Mouse (Mus musculus) embryonic facial prominence, embryonic 15.5 days (tissue): ENCODE measurements around the gene Gse1. TPM values are rescaled to one million over a fixed set of nuclear protein-coding genes. Genes with fewer than 3 reads are reported as not detected.

Source experiments
- ATAC-seq: fragments of 200-750 bp; cut with Nextera tagmentation; 2 replicates; pipeline ENCODE4 v1.8.0; 2017; ENCODE audit warnings: low read depth, moderate TSS enrichment; ENCODE audit not compliant: insufficient number of reproducible peaks, low FRiP score, low TSS enrichment
- H3K27ac ChIP-seq: fragments of 300-500 bp; sonication (generic); replicated peaks from 2 replicates; pipeline ENCODE4 v1.5.1; 2015; ENCODE audit warnings: mild to moderate bottlenecking, inconsistent platforms
- H3K27me3 ChIP-seq: fragments of 300-500 bp; sonication (generic); 2 replicates; pipeline ENCODE4 v1.6.1; 2015; ENCODE audit warnings: inconsistent platforms
- H3K36me3 ChIP-seq: fragments of 300-500 bp; sonication (generic); 2 replicates; pipeline ENCODE4 v1.6.1; 2015; ENCODE audit warnings: mild to moderate bottlenecking, inconsistent platforms
- H3K4me1 ChIP-seq: fragments of 300-500 bp; sonication (generic); 2 replicates; pipeline ENCODE4 v1.6.1; 2015; ENCODE audit warnings: inconsistent platforms
- H3K4me2 ChIP-seq: fragments of 300-500 bp; sonication (generic); replicated peaks from 2 replicates; pipeline ENCODE4 v1.6.1; 2015; ENCODE audit warnings: mild to moderate bottlenecking, inconsistent platforms
- H3K4me3 ChIP-seq: fragments of 300-500 bp; sonication (generic); replicated peaks from 2 replicates; pipeline ENCODE4 v1.5.1; 2015; ENCODE audit warnings: mild to moderate bottlenecking, inconsistent platforms
- H3K9ac ChIP-seq: fragments of 300-500 bp; sonication (generic); 2 replicates; pipeline ENCODE4 v1.6.1; 2015; ENCODE audit warnings: inconsistent platforms
- H3K9me3 ChIP-seq: fragments of 300-500 bp; sonication (generic); replicated peaks from 2 replicates; pipeline ENCODE4 v1.6.1; 2016; ENCODE audit warnings: inconsistent platforms
- WGBS: fragments of 180-500 bp; shearing (Covaris S2); methylation state at CpG from one replicate; pipeline ENCODE4 v1.1.7; 2015; 5-methylcytosine and 5-hydroxymethylcytosine counted together
- polyA plus RNA-seq: library from polyadenylated mRNA; unstranded; fragments of >200 nt; fragmentation: Nextera tagmentation; extraction: Ambion mirVana; gene quantifications from 2 replicates; pipeline ENCODE4 v1.2.1, GENCODE M21; 2015

Gene Gse1
- polyA plus RNA-seq, 1 experiment from 2014 or later: 11.1 TPM

DNA sequence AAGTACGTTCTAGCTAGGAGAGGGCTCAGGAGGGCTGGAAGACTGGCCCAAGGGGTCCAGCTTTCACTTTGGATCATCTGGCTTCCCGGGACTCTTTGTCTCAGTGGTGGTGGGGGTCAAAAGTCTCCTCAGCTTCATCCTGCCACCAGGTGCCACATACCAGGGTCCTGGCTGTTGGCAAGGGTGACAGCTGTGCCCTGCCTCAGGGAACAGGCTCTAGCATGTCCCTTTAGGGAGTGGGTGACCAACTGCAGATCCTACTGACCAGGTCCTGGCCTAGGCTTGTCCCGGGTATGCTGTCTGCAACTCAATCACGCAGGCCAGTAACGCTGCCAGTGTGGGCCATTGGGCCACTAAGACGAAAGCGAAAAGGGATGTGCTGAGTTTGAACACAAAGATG lies 15.7 kb upstream of the Gse1 start:
- Histone ChIP-seq H3K4me2 (no peak overlapping the region), H3K9ac (no peak overlapping the region), H3K27me3 (no peaks in the 10 kb centered on the region), H3K4me1 (peaks cover 56% of the 10 kb centered on the region), H3K9me3 (no peaks in the 10 kb centered on the region), H3K27ac (no peak overlapping the region), H3K36me3 (no peaks in the 10 kb centered on the region), H3K4me3 (no peak overlapping the region)
- no peak for ATAC-seq
- 84% methylated on average over 7 of the region's 7 CpGs for WGBS

- Histone ChIP-seq H3K27me3 (no peaks in the 10 kb centered on the region), H3K36me3 (no peaks in the 10 kb centered on the region), H3K4me1 (peaks cover 56% of the 10 kb centered on the region), H3K4me3 (no peak overlapping the region), H3K9me3 (no peaks in the 10 kb centered on the region), H3K9ac (no peak overlapping the region), H3K4me2 (no peak overlapping the region), H3K27ac (no peak overlapping the region)
- no peak for ATAC-seq
- WGBS: 92% methylated on average over 3 of the region's 3 CpGs
Measured at GRCm38 (mm10) chr8:120213229-120213628, 15.0 kb upstream of the Gse1 start.

DNA sequence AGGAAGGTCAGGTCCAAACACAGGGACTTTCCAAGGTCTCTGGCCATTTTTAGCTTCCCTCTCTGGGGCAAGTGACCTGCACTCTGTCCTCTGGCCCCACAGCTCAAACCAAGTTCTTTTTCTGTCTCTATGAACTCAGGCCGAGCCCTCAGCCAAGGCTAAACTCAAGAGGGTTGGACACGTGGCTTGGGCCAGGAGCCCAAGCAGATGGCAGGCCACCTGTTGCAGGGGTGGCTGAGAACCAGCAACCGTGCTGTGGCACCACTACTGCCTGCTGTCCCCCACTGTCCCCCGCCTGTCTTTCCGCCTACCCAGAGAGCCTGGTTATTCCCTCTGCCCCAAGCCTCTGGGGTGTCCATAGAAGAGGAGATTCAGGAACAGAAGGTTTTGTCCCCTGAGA lies 14.3 kb upstream of the Gse1 start:
- Histone ChIP-seq H3K27ac (no peak overlapping the region), H3K27me3 (no peaks in the 10 kb centered on the region), H3K4me3 (no peak overlapping the region), H3K9ac (no peak overlapping the region), H3K4me2 (no peak overlapping the region), H3K4me1 (peaks cover 55% of the 10 kb centered on the region), H3K9me3 (no peaks in the 10 kb centered on the region), H3K36me3 (no peaks in the 10 kb centered on the region)
- no peak for ATAC-seq
- WGBS: 70% methylated on average over 5 of the region's 5 CpGs

DNA sequence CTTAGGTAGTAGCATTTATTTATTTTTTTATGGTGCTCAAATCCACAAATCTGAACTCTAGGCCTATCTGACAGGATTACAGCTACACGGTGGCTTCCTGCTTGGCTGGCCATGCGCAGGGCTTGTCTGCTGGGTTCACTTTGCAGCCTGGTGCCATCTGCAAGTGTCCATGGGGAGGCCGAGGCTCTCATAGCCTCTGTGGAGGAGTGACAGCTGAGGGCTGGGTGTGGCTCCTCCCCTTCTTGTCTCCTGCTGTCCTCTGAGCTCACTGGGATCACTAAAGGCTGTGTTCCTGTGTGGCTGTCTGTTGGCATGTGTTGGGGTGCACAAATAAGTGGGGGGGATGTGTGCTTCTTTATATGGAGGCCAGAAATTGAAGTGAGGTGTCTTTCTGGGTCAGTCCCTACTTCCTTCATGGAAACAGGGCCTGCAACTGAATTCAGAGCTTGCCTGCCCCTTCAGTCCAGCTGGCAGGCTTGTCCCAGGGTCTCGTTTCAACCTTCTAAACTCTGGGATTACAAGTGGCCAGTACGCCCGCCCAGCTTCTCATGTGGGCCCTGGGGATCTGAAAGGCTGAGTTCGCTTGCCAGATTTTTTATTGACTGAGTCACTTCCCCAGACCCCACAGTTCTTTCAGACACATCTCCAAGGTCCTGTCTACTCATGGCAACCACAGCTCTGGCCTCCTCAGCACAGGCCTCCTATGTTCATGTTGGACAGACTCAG lies 12.7 kb upstream of the Gse1 start:
- WGBS: 43% methylated on average over 7 of the region's 7 CpGs
- no peak overlapping the region for H3K4me2 ChIP-seq
- peaks cover 46% of the 10 kb centered on the region for H3K4me1 ChIP-seq
- no peak overlapping the region for H3K4me3 ChIP-seq
- peak overlapping the region; percentile 70 for H3K27ac ChIP-seq
- ATAC-seq: no peak
- no peaks in the 10 kb centered on the region for H3K27me3 ChIP-seq
- no peaks in the 10 kb centered on the region for H3K36me3 ChIP-seq
- H3K9me3 ChIP-seq: no peaks in the 10 kb centered on the region
- no peak overlapping the region for H3K9ac ChIP-seq

- Histone ChIP-seq H3K4me1 (peaks cover 37% of the 10 kb centered on the region), H3K4me2 (0 out of 2 replicates have a peak overlapping the region, but pooled peaks have one; percentile 17), H3K9me3 (no peaks in the 10 kb centered on the region), H3K36me3 (no peaks in the 10 kb centered on the region), H3K27ac (peak overlapping the region; percentile 88), H3K4me3 (no peak overlapping the region), H3K9ac (no peak overlapping the region), H3K27me3 (no peaks in the 10 kb centered on the region)
- WGBS: 15% methylated on average over 13 of the region's 13 CpGs
- ATAC-seq: peak; percentile 89
Measured at GRCm38 (mm10) chr8:120216855-120217830, 11.1 kb upstream of the Gse1 start.

GRCm38 (mm10) chr8:120222548-120222947 lies 5.7 kb upstream of the Gse1 start:
- peaks cover 55% of the 10 kb centered on the region for H3K4me1 ChIP-seq
- WGBS: 54% methylated on average over 11 of the region's 11 CpGs
- H3K27ac ChIP-seq: no peak overlapping the region
- no peak for ATAC-seq
- no peak overlapping the region for H3K4me2 ChIP-seq
- no peaks in the 10 kb centered on the region for H3K9me3 ChIP-seq
- H3K4me3 ChIP-seq: no peak overlapping the region
- no peaks in the 10 kb centered on the region for H3K36me3 ChIP-seq
- H3K9ac ChIP-seq: no peak overlapping the region
- H3K27me3 ChIP-seq: no peaks in the 10 kb centered on the region

DNA sequence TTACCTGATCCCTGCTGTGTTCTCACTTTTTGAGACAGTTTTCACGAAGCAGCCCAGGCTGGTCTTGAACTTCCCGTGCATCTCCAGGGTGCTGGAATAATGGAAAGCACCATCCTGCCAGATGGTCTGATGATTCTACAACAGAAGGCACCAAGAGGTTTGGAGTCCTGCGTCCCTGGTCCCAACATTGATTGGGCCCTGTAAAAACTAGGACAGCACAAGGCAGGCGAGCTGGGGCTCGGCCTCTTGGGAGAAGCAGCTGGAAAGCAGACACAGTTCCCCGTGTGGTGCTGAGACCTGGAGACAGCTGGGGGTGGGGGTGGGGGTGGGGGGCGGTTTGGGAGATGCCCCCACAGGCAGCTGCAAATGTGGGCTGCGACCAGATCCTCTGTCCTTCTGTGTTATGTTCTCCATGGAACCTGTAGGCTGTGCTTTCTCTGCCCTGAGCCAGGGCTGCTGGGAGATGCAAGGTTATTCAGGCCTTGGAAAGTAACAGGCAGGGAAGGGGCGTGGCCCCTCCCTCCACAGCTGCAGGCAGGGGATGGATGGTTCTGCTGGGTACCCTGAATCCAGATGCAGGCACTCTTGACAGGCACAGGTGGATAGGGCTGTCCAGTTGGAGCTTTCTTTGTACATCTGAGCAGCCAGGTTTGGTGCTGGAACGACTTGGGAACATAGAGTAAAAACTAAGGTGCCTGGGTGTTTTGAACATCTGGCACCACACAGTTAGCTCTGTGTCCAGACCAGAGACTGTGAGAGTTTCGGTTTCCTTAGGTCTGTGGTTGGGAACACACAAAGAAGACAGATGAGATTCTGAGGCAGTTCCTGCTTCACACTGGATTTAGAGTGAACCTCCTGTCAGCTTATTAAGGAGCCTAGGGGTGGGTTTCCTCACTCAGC lies 3.5 kb upstream of the Gse1 start:
- ATAC-seq: no peak
- H3K9ac ChIP-seq: no peak overlapping the region
- no peak overlapping the region for H3K4me2 ChIP-seq
- H3K36me3 ChIP-seq: no peaks in the 10 kb centered on the region
- peak overlapping the region; percentile 72 for H3K27ac ChIP-seq
- no peak overlapping the region for H3K4me3 ChIP-seq
- peaks cover 63% of the 10 kb centered on the region for H3K4me1 ChIP-seq
- H3K27me3 ChIP-seq: no peaks in the 10 kb centered on the region
- 38% methylated on average over 11 of the region's 11 CpGs for WGBS
- no peaks in the 10 kb centered on the region for H3K9me3 ChIP-seq

DNA sequence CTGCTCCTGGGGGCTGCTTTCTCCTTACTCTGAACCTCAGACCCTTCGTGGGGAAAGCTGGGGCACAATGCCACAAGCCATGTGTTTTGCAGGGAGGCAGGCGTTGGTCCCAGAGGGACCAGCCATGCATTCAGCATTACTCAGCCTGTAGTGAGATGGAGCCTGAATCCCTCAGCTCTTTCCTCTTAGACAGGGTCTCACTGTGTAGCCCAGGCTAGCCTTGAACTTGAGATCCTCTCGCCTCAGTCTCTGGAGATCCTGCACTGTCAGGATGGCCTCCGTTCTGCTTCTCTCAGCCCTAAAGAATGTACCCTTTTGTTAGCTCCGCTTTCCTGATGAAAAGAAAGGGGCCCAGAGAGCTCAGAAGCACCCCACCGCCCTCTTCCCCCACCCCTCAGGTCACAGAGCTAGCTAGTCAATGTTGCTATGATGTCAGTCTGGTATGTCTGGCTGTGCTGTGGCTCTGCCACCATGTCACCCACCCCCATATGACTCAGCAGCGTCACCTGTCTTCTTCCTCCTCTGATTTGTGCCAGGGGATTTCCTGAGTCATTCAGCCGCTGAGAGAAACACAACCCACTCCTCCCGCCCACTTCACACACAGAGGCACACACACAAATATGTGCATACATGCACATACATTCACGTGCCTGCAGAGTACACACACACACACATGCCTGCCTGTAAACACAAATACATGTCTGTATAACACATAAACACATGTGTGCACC lies 2.7 kb upstream of the Gse1 start:
- Histone ChIP-seq H3K4me1 (peaks cover 71% of the 10 kb centered on the region), H3K9ac (no peak overlapping the region), H3K9me3 (no peaks in the 10 kb centered on the region), H3K27me3 (no peaks in the 10 kb centered on the region), H3K4me2 (no peak overlapping the region), H3K36me3 (no peaks in the 10 kb centered on the region), H3K4me3 (no peak overlapping the region), H3K27ac (peak overlapping the region; percentile 72)
- ATAC-seq: no peak
- WGBS: 33% methylated on average over 10 of the region's 10 CpGs

DNA sequence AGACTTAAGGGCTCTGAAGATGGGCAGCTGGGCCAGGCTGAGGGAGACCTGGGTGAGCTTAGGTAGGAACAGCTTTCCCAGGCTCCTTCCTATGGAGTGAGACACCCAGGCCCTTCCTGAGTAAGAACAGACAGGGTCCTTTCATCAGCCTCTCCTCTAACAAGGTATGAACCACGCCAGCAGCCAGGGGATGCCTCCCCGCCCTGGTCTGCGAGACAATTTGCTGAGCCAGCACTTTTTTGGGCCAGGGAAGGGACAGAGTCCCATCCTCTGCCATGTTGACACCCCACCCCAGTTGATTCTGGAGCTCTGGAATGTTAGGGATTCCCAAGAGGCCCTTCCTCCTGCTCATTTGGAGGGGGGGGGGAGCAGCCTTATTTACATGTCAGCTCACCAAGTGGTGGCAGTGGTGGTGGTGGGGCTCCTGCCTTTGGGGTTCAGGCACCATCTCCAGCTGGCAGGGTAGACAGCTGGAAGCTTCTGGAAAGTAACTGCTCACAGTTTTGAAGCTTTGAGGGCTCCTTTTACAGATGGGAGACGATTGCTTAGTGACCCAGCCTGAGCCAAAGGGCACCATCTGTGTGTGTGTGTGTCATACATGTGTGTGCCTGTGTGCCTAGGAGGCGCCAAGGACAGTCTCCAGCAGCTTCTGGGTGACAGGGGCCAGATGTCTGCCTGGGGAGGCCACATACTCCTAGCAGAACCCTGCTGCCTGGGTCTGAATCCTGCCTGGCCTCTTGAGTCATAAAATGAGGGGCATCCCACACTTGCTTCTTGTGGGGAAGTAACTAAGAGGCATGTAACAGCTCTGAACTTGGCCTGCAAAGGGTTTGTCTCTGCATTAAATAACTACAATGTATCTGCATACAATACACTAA lies 1.3 kb upstream of the Gse1 start:
- H3K27me3 ChIP-seq: no peaks in the 10 kb centered on the region
- ATAC-seq: no peak
- no peak overlapping the region for H3K9ac ChIP-seq
- H3K4me3 ChIP-seq: peak overlapping the region; percentile 65; the same call in 1 of the 2 replicates
- no peaks in the 10 kb centered on the region for H3K36me3 ChIP-seq
- peaks cover 83% of the 10 kb centered on the region for H3K4me1 ChIP-seq
- WGBS: 38% methylated on average over 5 of the region's 5 CpGs
- H3K4me2 ChIP-seq: peak overlapping the region; percentile 97
- no peaks in the 10 kb centered on the region for H3K9me3 ChIP-seq
- peak overlapping the region; percentile 70 for H3K27ac ChIP-seq

DNA sequence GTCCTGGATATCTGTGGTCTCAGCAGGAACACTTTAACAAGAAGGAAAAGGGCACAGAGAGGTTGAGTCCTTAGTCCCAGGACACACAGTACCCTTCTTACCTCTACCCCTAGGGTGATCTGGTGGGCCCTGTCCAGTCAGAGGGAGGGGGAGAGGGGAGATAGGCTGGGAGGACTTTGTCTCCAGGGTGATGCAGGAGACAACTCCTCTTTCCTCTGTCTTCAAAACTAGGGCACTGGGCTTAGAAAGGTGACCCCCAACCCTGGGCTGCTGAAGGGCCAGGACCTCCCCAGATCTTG lies 729 bp upstream of the Gse1 start:
- Histone ChIP-seq H3K4me1 (peaks cover 83% of the 10 kb centered on the region), H3K9me3 (no peaks in the 10 kb centered on the region), H3K27me3 (no peaks in the 10 kb centered on the region), H3K4me2 (peak overlapping the region; percentile 97), H3K9ac (no peak overlapping the region), H3K27ac (peak overlapping the region; percentile 70), H3K4me3 (peak overlapping the region; percentile 65), H3K36me3 (no peaks in the 10 kb centered on the region)
- no peak for ATAC-seq
